Mouse (Mus musculus): Measurements from ENCODE around the gene Prpf19.

Gene Prpf19

DNA sequence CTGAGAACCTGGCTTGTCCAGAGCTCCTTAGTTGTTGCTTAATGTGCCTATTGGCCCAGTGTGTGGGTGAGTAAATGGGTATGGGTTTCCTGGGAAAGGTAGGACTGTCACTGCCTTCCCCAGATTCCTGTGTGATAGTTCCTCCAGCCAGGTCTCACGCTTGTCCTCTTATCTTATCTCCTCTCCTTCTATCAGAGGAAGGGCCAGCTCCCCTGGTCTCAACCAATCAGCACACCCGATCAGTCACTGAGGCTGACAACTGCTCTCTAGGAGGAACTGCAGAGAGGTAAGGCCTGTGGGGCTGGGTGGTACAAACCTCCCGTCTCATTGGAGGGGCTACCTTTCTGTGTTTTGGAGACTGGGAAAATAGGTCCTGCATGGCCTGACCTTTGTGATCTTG is 43.7 kb downstream of the Prpf19 start:
- no peak for DNase-seq (ENCODE audit: low spot score in 2 of 2)

DNA sequence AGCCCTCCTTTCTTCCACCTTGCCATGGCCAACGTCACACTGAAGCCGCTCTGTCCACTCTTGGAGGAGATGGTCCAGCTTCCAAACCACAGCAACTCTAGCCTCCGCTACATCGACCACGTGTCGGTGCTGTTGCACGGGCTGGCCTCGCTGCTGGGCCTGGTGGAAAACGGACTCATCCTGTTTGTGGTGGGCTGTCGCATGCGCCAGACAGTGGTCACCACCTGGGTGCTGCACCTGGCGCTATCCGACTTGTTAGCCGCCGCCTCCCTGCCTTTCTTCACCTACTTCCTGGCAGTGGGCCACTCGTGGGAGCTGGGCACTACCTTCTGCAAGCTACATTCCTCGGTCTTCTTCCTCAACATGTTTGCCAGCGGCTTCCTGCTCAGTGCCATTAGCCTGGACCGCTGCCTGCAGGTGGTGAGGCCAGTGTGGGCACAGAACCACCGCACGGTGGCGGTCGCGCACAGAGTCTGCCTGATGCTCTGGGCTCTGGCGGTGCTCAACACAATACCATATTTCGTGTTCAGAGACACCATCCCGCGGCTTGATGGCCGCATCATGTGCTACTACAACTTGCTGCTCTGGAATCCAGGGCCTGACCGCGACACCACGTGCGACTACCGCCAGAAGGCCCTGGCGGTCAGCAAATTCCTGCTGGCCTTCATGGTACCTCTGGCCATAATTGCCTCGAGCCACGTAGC is 45.2 kb downstream of the Prpf19 start:
- DNase-seq (ENCODE audit: low spot score in 2 of 2) = peak; percentile 39 to 73

DNA sequence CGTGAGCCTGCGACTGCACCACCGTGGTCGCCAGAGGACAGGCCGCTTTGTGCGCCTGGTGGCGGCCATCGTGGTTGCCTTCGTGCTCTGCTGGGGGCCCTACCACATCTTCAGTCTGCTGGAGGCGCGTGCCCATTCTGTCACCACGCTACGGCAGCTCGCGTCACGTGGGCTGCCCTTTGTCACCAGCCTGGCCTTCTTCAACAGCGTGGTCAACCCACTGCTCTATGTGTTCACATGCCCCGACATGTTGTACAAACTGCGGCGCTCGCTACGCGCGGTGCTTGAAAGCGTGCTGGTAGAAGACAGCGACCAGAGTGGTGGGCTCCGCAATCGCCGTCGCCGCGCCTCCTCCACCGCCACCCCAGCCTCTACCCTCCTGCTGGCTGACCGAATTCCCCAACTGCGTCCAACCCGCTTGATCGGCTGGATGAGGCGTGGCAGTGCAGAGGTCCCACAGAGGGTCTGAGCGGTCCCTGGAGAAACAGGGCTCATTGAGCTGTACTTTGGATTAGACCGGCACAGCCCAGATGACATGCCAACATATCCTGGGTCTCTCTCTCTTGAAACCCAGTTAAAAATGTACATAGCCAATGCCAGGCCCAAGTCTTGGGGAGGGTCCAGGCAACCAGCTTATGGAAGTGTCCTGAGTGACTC is 45.9 kb downstream of the Prpf19 start:
- DNase-seq (ENCODE audit: low spot score in 2 of 2) = no peak

- no peak for DNase-seq (ENCODE audit: low spot score in 2 of 2)
Observed at GRCm38 (mm10) chr19:10943955-10944354, 48.9 kb downstream of the Prpf19 start.

GRCm38 (mm10) chr19:10946506-10946905 is 51.5 kb downstream of the Prpf19 start:
- DNase-seq (ENCODE audit: low spot score in 2 of 2) = no peak

GRCm38 (mm10) chr19:10947219-10947618 is 52.2 kb downstream of the Prpf19 start:
- DNase-seq (ENCODE audit: low spot score in 2 of 2) = no peak

- no peak for DNase-seq (ENCODE audit: low spot score in 2 of 2)
Observed at GRCm38 (mm10) chr19:10948416-10948815, 53.4 kb downstream of the Prpf19 start.

- peak; percentile 89 to 97 for DNase-seq (ENCODE audit: low spot score in 2 of 2)
Observed at GRCm38 (mm10) chr19:10949112-10949511, 54.1 kb downstream of the Prpf19 start, which contains the start of gene Ccdc86. TSS of gene Ccdc86 (minus strand) at chr19:10949266.

- DNase-seq (ENCODE audit: low spot score in 2 of 2) = no peak
Observed at GRCm38 (mm10) chr19:10949558-10949957, 54.5 kb downstream of the Prpf19 start.

- peak in 1 of 2 experiments; percentile 57 for DNase-seq (ENCODE audit: low spot score in 2 of 2)
Observed at GRCm38 (mm10) chr19:10952021-10952939, 57.2 kb downstream of the Prpf19 start.
